Mouse (Mus musculus): ENCODE measurements around the gene Mbd5.

The Mbd5 gene

GRCm38 (mm10) chr2:49354066-49354465 lies 404.8 kb downstream of the Mbd5 start:
- no peak for DNase-seq

GRCm38 (mm10) chr2:49355867-49356266 lies 406.6 kb downstream of the Mbd5 start:
- no peak for DNase-seq

- no peak for DNase-seq
These were observed 409.0 kb downstream of the Mbd5 start for GRCm38 (mm10) chr2:49358128-49358814.

- peak; percentile 60 for DNase-seq
These were observed 409.7 kb downstream of the Mbd5 start for GRCm38 (mm10) chr2:49358839-49359520.

- no peak for DNase-seq
These were observed 410.4 kb downstream of the Mbd5 start for GRCm38 (mm10) chr2:49359706-49360105.

GRCm38 (mm10) chr2:49364546-49364945 lies 415.2 kb downstream of the Mbd5 start:
- DNase-seq: no peak

- no peak for DNase-seq
These were observed 417.7 kb downstream of the Mbd5 start for GRCm38 (mm10) chr2:49366878-49367545.

GRCm38 (mm10) chr2:49367546-49367917 lies 418.2 kb downstream of the Mbd5 start:
- DNase-seq: no peak

- DNase-seq: no peak
These were observed 422.3 kb downstream of the Mbd5 start for GRCm38 (mm10) chr2:49371632-49372031.

- no peak for DNase-seq
These were observed 423.3 kb downstream of the Mbd5 start for GRCm38 (mm10) chr2:49372586-49372985.
